Mouse (Mus musculus) monocyte, adult 2 months (primary cell): Measurements from ENCODE around the gene Hist2h2ab.
"Not testable (repeated sequence)": the region's sequence is repeated elsewhere in the genome, so short reads cannot be mapped to it uniquely, and the experiment has no call there.

Source experiments
- DNase-seq, 2 experiments: peaks; one replicate each; pipeline ENCODE4 v3.0.0; 2022; ENCODE audit warnings: low spot score in 2 of 2, low read depth in 1 of 2

Hist2h2ab gene

GRCm38 (mm10) chr3:96236834-96237334 is 17.2 kb downstream of the Hist2h2ab start:
- no peak for DNase-seq

- DNase-seq: no peak
Measured at GRCm38 (mm10) chr3:96237335-96237903, 17.8 kb downstream of the Hist2h2ab start.

- no peak for DNase-seq
Measured at GRCm38 (mm10) chr3:96237904-96238511, 18.3 kb downstream of the Hist2h2ab start.

GRCm38 (mm10) chr3:96238954-96239793 is 19.5 kb downstream of the Hist2h2ab start, which contains the start of gene Hist2h3c2:
TSS of gene Hist2h3c2 (minus strand) at chr3:96239127.
- DNase-seq: not testable (repeated sequence)

- peak; percentile 94 to 96 for DNase-seq
Measured at GRCm38 (mm10) chr3:96239949-96240798, 20.5 kb downstream of the Hist2h2ab start, which contains the start of gene Hist2h2aa2. TSS of gene Hist2h2aa2 (minus strand) at chr3:96240276.

- DNase-seq: no peak
Measured at GRCm38 (mm10) chr3:96240799-96241197, 21.1 kb downstream of the Hist2h2ab start.

- no peak for DNase-seq
Measured at GRCm38 (mm10) chr3:96243921-96244572, 24.4 kb downstream of the Hist2h2ab start.

- DNase-seq: peak; percentile 75 to 87
Measured at GRCm38 (mm10) chr3:96245003-96245886, 25.6 kb downstream of the Hist2h2ab start, which contains the start of gene Hist2h2aa1. TSS of gene Hist2h2aa1 (plus strand) at chr3:96245497.

GRCm38 (mm10) chr3:96246018-96246417 is 26.4 kb downstream of the Hist2h2ab start:
- DNase-seq: not testable (repeated sequence)

GRCm38 (mm10) chr3:96246427-96246856 is 26.8 kb downstream of the Hist2h2ab start, which contains the start of gene Hist2h3c1:
TSS of gene Hist2h3c1 (plus strand) at chr3:96246685.
- DNase-seq: not testable (repeated sequence)

- no peak for DNase-seq
Measured at GRCm38 (mm10) chr3:96247356-96248140, 27.9 kb downstream of the Hist2h2ab start.

GRCm38 (mm10) chr3:96248141-96249033 is 28.7 kb downstream of the Hist2h2ab start:
- DNase-seq: no peak

- no peak for DNase-seq
Measured at GRCm38 (mm10) chr3:96249034-96249345, 29.3 kb downstream of the Hist2h2ab start.

GRCm38 (mm10) chr3:96250890-96251289 is 31.2 kb downstream of the Hist2h2ab start:
- no peak for DNase-seq

GRCm38 (mm10) chr3:96251787-96252186 is 32.1 kb downstream of the Hist2h2ab start:
- no peak for DNase-seq

- DNase-seq: no peak
Measured at GRCm38 (mm10) chr3:96254683-96255355, 35.2 kb downstream of the Hist2h2ab start.
